Mouse (Mus musculus): ENCODE results near the gene Daw1. TPM values are rescaled to one million over a fixed set of nuclear protein-coding genes. Genes with fewer than 3 reads are reported as not detected.

Daw1 gene
- polyA plus RNA-seq, 3 experiments from 2014 or later: 0.44 to 1.2 TPM; not detected in 1

- ATAC-seq: no peak
These were observed 50.4 kb downstream of the Daw1 start for GRCm38 (mm10) chr1:83209981-83210380.

GRCm38 (mm10) chr1:83218260-83218659, 58.7 kb downstream of the Daw1 start:
- no peak for ATAC-seq

GRCm38 (mm10) chr1:83223072-83223471, 63.5 kb downstream of the Daw1 start:
- no peak for ATAC-seq

- ATAC-seq: no peak
These were observed 64.9 kb downstream of the Daw1 start for GRCm38 (mm10) chr1:83224423-83224960.

GRCm38 (mm10) chr1:83227946-83228345, 68.4 kb downstream of the Daw1 start:
- no peak for ATAC-seq

- no peak for ATAC-seq
These were observed 88.7 kb downstream of the Daw1 start for GRCm38 (mm10) chr1:83248235-83248746.

- ATAC-seq: no peak
These were observed 92.2 kb downstream of the Daw1 start for GRCm38 (mm10) chr1:83251746-83252145.

Other genes starting within 250 kb of the Daw1 start
- gene A030005L19Rik, start 246.4 kb upstream of the Daw1 start, polyA plus RNA-seq (2017; shearing (Covaris generic)): 1 to 10 TPM in 2 of 3 experiments, under 1 TPM in 1; 0.60 to 2.2 (median 1.1) TPM
- gene A030014E15Rik, start 234.8 kb upstream of the Daw1 start, polyA plus RNA-seq (2017; shearing (Covaris generic)): not detected
- not detected for gene Gm6217, start 228.4 kb upstream of the Daw1 start, polyA plus RNA-seq (2017; shearing (Covaris generic))
- gene A030003K21Rik, start 216.4 kb upstream of the Daw1 start, polyA plus RNA-seq (2017; shearing (Covaris generic)): not detected
- not detected for gene Gm7544, start 203.7 kb upstream of the Daw1 start, polyA plus RNA-seq (2017; shearing (Covaris generic))
- gene Gm47955, start 199.5 kb upstream of the Daw1 start, polyA plus RNA-seq (2017; shearing (Covaris generic)): not detected
- not detected for gene Gm47959, start 159.2 kb upstream of the Daw1 start, polyA plus RNA-seq (2017; shearing (Covaris generic))
- gene Slc19a3, start 121.3 kb upstream of the Daw1 start, polyA plus RNA-seq (2017; shearing (Covaris generic)): not detected
- not detected for gene Krtap28-10, start 117.3 kb upstream of the Daw1 start, polyA plus RNA-seq (2017; shearing (Covaris generic))
- gene Gm47969, start 114.8 kb upstream of the Daw1 start, polyA plus RNA-seq (2017; shearing (Covaris generic)): not detected
- not detected for gene A030005K14Rik, start 100.4 kb upstream of the Daw1 start, polyA plus RNA-seq (2017; shearing (Covaris generic))
- not detected for gene Krtap28-13, start 98.8 kb upstream of the Daw1 start, polyA plus RNA-seq (2017; shearing (Covaris generic))
- 10 to 100 TPM in 2 of 3 experiments, 1 to 10 TPM in 1; 1.1 to 29.5 (median 11.3) TPM for gene Ccl20, start 43.0 kb upstream of the Daw1 start, polyA plus RNA-seq (2017; shearing (Covaris generic))
- under 1 TPM in 1 of 3 experiments, not detected in 2; 0.04 TPM for gene Sphkap, start 248.4 kb downstream of the Daw1 start, polyA plus RNA-seq (2017; shearing (Covaris generic))